Mouse (Mus musculus) olfactory bulb, adult 2 months (tissue): ENCODE results near the gene Ramac.

ENCODE experiments used
- CTCF ChIP-seq: fragments of 200-500 bp; IDR thresholded peaks from 2 replicates; pipeline ENCODE4 v1.5.1; 2012; ENCODE audit warnings: low read depth, mild to moderate bottlenecking, low read length, moderate library complexity; ENCODE audit not compliant: insufficient read depth
- POLR2A ChIP-seq: fragments of 200-500 bp; IDR thresholded peaks from 2 replicates; pipeline ENCODE4 v1.6.1; 2012; ENCODE audit warnings: mild to moderate bottlenecking, low read depth, low read length, moderate library complexity; ENCODE audit not compliant: insufficient read depth

DNA sequence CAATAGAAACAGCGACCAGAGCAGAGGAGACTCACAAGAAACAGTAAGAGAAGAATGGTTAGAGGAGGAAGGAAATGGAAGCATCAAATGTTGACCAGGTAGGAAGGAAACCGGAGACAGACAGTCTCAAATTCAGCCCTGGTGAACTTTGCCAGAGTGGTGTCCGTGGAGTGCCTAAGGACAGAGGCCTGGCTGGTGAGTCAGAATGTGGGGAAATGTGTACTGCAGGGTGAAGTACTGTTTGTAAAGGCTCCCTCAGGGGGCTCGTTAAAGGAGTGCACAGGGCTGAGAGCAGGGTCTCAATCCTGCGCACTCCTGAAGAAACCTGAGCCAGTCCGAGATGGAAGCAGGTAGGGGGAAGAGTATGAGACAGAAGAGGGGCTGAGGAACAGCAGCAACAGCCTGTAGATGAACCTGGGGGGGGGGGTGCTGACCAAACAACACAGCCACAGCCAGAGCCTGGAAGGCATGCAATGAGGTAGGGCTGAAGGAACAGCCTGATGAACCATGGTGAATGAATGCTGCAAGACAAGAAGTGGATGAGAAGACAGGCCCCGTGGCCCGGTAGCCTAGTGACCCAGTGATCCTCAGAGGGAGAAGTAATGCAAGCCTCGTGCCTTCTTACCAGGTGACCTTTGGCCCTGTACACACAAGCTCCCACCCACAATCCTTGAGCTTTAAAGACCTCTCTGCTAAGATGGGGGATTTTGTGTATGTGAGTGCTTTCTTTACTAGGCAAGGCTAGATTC, 27.3 kb upstream of the Ramac start:
- TF ChIP-seq CTCF (no peak), POLR2A (no peak)
